Mouse (Mus musculus): ENCODE results near the gene Fkbp1a.

The Fkbp1a gene

GRCm38 (mm10) chr2:151549615-151550121, 7.4 kb downstream of the Fkbp1a start:
- DNase-seq: no peak

GRCm38 (mm10) chr2:151562930-151563921, 20.9 kb downstream of the Fkbp1a start:
- no peak for DNase-seq

- DNase-seq: no peak
Observed at GRCm38 (mm10) chr2:151564006-151564405, 21.7 kb downstream of the Fkbp1a start.

- no peak for DNase-seq
Observed at GRCm38 (mm10) chr2:151564986-151565385, 22.7 kb downstream of the Fkbp1a start.

GRCm38 (mm10) chr2:151566856-151567255, 24.6 kb downstream of the Fkbp1a start:
- DNase-seq: no peak

- no peak for DNase-seq
Observed at GRCm38 (mm10) chr2:151569452-151569851, 27.2 kb downstream of the Fkbp1a start.

GRCm38 (mm10) chr2:151571873-151572700, 29.8 kb downstream of the Fkbp1a start, which contains the start of gene Sdcbp2:
Gene Sdcbp2 (plus strand): TSS chr2:151572622.
- no peak for DNase-seq

GRCm38 (mm10) chr2:151573667-151574066, 31.4 kb downstream of the Fkbp1a start:
- no peak for DNase-seq

- no peak for DNase-seq
Observed at GRCm38 (mm10) chr2:151574607-151575006, 32.3 kb downstream of the Fkbp1a start.

- peak; percentile 50 for DNase-seq
Observed at GRCm38 (mm10) chr2:151575119-151575698, 32.9 kb downstream of the Fkbp1a start.

- peak; percentile 89 for DNase-seq
Observed at GRCm38 (mm10) chr2:151575699-151576389, 33.6 kb downstream of the Fkbp1a start.

- no peak for DNase-seq
Observed at GRCm38 (mm10) chr2:151579183-151579582, 36.9 kb downstream of the Fkbp1a start.

GRCm38 (mm10) chr2:151580945-151581344, 38.7 kb downstream of the Fkbp1a start:
- DNase-seq: no peak

- DNase-seq: no peak
Observed at GRCm38 (mm10) chr2:151585934-151586333, 43.7 kb downstream of the Fkbp1a start.

GRCm38 (mm10) chr2:151586807-151587206, 44.5 kb downstream of the Fkbp1a start:
- DNase-seq: no peak

GRCm38 (mm10) chr2:151587306-151587705, 45.0 kb downstream of the Fkbp1a start:
- no peak for DNase-seq

GRCm38 (mm10) chr2:151598068-151598467, 55.8 kb downstream of the Fkbp1a start:
- no peak for DNase-seq

GRCm38 (mm10) chr2:151602106-151602505, 59.8 kb downstream of the Fkbp1a start:
- no peak for DNase-seq

- no peak for DNase-seq
Observed at GRCm38 (mm10) chr2:151603630-151604029, 61.3 kb downstream of the Fkbp1a start.

GRCm38 (mm10) chr2:151605437-151605987, 63.2 kb downstream of the Fkbp1a start:
- peak; percentile 35 for DNase-seq

GRCm38 (mm10) chr2:151608435-151608834, 66.2 kb downstream of the Fkbp1a start:
- peak; percentile 71 for DNase-seq

GRCm38 (mm10) chr2:151609974-151610373, 67.7 kb downstream of the Fkbp1a start:
- DNase-seq: no peak
